Mouse (Mus musculus): ENCODE measurements around the gene Zfhx2. TPM values are rescaled to one million over a fixed set of nuclear protein-coding genes. Genes with fewer than 3 reads are reported as not detected.

Gene Zfhx2
- polyA plus RNA-seq, 1 experiment, result 6.3 TPM

DNA sequence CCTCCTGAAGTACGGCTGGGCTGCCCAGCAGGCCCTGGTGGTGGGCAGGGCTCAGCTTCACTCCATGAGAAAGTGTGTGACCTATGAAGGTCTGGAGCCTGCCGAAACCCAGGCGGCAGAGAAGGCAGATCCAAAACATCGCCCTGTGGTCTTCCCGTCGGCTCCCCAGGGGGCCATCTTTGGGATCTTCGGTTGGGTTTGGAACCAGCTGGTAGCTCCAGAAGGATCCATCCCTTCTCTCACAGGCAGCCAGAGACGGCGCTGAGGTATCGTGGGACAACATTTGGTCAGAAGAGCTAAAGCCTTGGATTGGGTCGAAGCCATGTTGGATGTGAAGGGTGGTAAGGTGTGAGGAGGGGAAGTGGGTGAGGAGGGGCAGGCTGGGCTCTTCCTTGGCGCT, 17.7 kb downstream of the Zfhx2 start:
- Histone ChIP-seq H3K27ac (ENCODE audit: control insufficient read depth, insufficient read depth, low read length) (no peak overlapping the region), H3K4me3 (ENCODE audit: control insufficient read depth, insufficient read depth, low read length) (no peak overlapping the region), H3K36me3 (ENCODE audit: control insufficient read depth, insufficient read depth, low read length) (no peaks in the 10 kb centered on the region), H3K27me3 (ENCODE audit: control insufficient read depth, insufficient read depth, low read length) (no peaks in the 10 kb centered on the region; the same call in 1 of the 2 replicates), H3K4me1 (replicated peaks; ENCODE audit: control insufficient read depth, insufficient read depth, low read length) (peaks cover 6% of the 10 kb centered on the region)
- TF ChIP-seq CTCF (IDR thresholded peaks at IDR 0.05; ENCODE audit: borderline replicate concordance, control insufficient read depth, extremely low read depth, insufficient read depth, low read length, poor library complexity) (no peak), POLR2A (IDR thresholded peaks at IDR 0.05; ENCODE audit: control insufficient read depth, extremely low read depth, insufficient read depth, low read length, poor library complexity) (no peak)
- DNase-seq, result no peak
- 97% methylated on average over 12 of the region's 12 CpGs for WGBS

DNA sequence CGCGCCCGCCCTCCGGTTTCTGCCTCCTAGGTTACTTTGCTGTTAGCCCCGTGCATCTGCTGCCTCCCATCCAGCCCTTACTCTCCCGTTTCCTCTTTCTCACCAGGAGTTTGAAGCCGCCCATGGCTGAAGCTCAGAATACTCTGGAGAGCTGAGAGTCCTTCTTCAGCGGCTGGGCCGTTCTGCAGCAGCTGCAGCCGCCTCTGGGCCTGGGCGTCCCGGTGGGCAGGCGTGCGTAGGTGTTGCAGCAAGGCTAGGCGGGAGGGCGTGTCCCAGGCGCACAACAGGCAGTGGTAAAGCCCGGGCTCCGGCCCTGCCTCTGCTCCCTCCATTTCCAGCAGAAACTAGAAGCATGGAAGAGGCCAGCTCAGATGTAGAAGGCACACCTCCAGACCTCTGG, 20.4 kb downstream of the Zfhx2 start:
- no peak overlapping the region for H3K27ac ChIP-seq (ENCODE audit: control insufficient read depth, insufficient read depth, low read length)
- 77% methylated on average over 19 of the region's 19 CpGs for WGBS
- no peak for TF ChIP-seq POLR2A (IDR thresholded peaks at IDR 0.05; ENCODE audit: control insufficient read depth, extremely low read depth, insufficient read depth, low read length, poor library complexity)
- no peak for TF ChIP-seq CTCF (IDR thresholded peaks at IDR 0.05; ENCODE audit: borderline replicate concordance, control insufficient read depth, extremely low read depth, insufficient read depth, low read length, poor library complexity)
- H3K36me3 ChIP-seq (ENCODE audit: control insufficient read depth, insufficient read depth, low read length), result no peaks in the 10 kb centered on the region
- no peaks in the 10 kb centered on the region for H3K4me1 ChIP-seq (replicated peaks; ENCODE audit: control insufficient read depth, insufficient read depth, low read length)
- no peaks in the 10 kb centered on the region for H3K27me3 ChIP-seq (ENCODE audit: control insufficient read depth, insufficient read depth, low read length)
- no peak for DNase-seq
- no peak overlapping the region for H3K4me3 ChIP-seq (ENCODE audit: control insufficient read depth, insufficient read depth, low read length)

DNA sequence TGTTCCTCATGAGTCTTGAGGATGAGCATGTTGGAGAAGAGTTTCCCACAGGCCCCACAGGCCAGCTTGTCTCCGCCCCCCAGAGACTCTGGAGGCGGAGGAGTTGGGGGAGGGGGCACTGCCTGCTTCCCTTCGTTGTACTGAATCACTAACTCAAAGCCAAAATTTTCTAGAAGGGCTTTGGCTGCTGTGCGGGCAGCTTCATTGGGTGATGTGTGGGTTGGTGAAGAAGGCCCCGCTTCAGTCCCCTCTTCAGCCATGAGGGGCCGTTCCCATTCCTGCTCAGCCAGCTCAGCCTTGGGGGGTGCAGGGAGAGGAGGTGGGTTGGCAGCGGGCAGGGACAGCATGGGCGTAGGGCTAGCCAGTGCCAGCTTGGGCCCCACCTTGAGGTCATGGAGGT, 26.1 kb downstream of the Zfhx2 start:
- WGBS, result 97% methylated on average over 8 of the region's 8 CpGs

DNA sequence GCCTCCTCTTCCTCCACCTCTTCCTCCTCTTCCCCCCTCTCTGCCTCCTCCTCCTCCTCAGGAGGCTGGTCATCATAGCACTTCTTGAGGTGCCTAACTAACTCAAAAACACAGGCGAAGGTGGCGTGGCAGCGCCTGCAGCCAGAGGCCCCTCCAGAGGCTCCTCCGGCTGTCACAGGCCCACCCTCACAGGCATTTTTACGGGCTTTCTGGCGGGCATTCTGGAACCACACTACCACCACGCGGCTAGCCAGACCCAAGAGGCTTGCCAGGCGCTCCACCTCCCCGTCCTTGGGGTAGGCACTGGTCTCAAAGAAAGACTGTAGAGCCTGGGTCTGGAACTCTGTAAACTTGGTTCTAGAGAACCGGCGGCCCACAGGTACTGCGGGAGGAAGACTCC, 26.7 kb downstream of the Zfhx2 start:
- H3K36me3 ChIP-seq (ENCODE audit: control insufficient read depth, insufficient read depth, low read length), result no peaks in the 10 kb centered on the region

More for the DNA sequence above, 26.1 kb downstream of the Zfhx2 start:
- TF ChIP-seq POLR2A (IDR thresholded peaks at IDR 0.05; ENCODE audit: control insufficient read depth, extremely low read depth, insufficient read depth, low read length, poor library complexity), result no peak
- TF ChIP-seq CTCF (IDR thresholded peaks at IDR 0.05; ENCODE audit: borderline replicate concordance, control insufficient read depth, extremely low read depth, insufficient read depth, low read length, poor library complexity), result no peak
- DNase-seq, result no peak
- Histone ChIP-seq H3K36me3 (ENCODE audit: control insufficient read depth, insufficient read depth, low read length) (no peaks in the 10 kb centered on the region), H3K27me3 (ENCODE audit: control insufficient read depth, insufficient read depth, low read length) (no peaks in the 10 kb centered on the region), H3K4me3 (ENCODE audit: control insufficient read depth, insufficient read depth, low read length) (no peak overlapping the region), H3K4me1 (replicated peaks; ENCODE audit: control insufficient read depth, insufficient read depth, low read length) (peaks cover 8% of the 10 kb centered on the region), H3K27ac (ENCODE audit: control insufficient read depth, insufficient read depth, low read length) (no peak overlapping the region)

DNA sequence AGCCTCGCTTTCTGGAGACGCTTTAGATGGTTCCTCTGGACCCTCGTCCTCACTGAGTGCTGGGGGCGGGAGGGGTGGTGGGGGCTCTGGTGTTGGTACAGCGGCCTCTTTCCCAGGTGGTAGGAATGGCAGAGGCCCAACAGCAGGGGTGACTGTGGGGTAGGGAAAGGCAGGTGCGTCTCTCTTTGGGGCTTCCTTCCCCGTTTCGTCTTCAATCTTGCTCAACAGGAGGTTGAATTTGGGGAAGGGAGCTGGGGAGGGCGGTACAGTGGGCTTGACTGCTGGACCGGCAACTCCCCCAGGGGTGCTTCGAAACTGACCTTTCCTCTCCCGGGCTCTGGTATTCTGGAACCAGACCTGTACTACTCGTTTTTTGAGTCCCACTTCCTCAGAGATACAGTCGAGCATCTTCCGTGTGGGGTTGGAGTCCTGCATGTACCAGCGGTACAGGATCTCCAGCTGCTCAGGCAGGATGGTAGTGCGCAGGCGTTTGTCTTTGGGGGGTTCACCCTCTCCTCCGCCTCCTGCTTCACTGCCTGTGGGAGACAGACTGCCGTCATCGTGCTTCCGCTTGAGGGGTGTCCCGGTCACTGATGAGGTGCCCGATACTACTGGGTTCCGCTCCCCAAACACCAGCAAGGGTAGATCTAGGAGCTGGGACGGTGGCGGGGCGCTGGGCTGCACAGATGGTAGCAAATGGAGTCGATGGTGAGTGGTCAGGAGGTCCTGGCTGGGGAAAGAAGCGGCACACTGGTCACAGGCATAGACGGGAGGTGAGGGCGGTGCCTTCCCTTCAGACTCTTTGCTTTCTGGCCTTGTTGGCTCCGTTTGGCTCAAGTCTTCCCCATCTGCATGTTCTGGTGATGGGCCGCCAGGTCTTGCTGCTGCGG, 27.4 kb downstream of the Zfhx2 start:
- Histone ChIP-seq H3K27me3 (ENCODE audit: control insufficient read depth, insufficient read depth, low read length) (no peaks in the 10 kb centered on the region), H3K4me3 (ENCODE audit: control insufficient read depth, insufficient read depth, low read length) (no peak overlapping the region), H3K36me3 (ENCODE audit: control insufficient read depth, insufficient read depth, low read length) (no peaks in the 10 kb centered on the region), H3K4me1 (replicated peaks; ENCODE audit: control insufficient read depth, insufficient read depth, low read length) (peaks cover 8% of the 10 kb centered on the region), H3K27ac (ENCODE audit: control insufficient read depth, insufficient read depth, low read length) (no peak overlapping the region)
- no peak for DNase-seq
- TF ChIP-seq CTCF (IDR thresholded peaks at IDR 0.05; ENCODE audit: borderline replicate concordance, control insufficient read depth, extremely low read depth, insufficient read depth, low read length, poor library complexity) (no peak), POLR2A (IDR thresholded peaks at IDR 0.05; ENCODE audit: control insufficient read depth, extremely low read depth, insufficient read depth, low read length, poor library complexity) (no peak)
- 89% methylated on average over 35 of the region's 35 CpGs for WGBS

More for the DNA sequence above, 26.7 kb downstream of the Zfhx2 start:
- no peak for DNase-seq
- Histone ChIP-seq H3K27ac (ENCODE audit: control insufficient read depth, insufficient read depth, low read length) (no peak overlapping the region), H3K4me1 (replicated peaks; ENCODE audit: control insufficient read depth, insufficient read depth, low read length) (peaks cover 8% of the 10 kb centered on the region), H3K27me3 (ENCODE audit: control insufficient read depth, insufficient read depth, low read length) (no peaks in the 10 kb centered on the region), H3K4me3 (ENCODE audit: control insufficient read depth, insufficient read depth, low read length) (no peak overlapping the region)
- 88% methylated on average over 13 of the region's 13 CpGs for WGBS
- TF ChIP-seq CTCF (IDR thresholded peaks at IDR 0.05; ENCODE audit: borderline replicate concordance, control insufficient read depth, extremely low read depth, insufficient read depth, low read length, poor library complexity), result no peak
- no peak for TF ChIP-seq POLR2A (IDR thresholded peaks at IDR 0.05; ENCODE audit: control insufficient read depth, extremely low read depth, insufficient read depth, low read length, poor library complexity)

DNA sequence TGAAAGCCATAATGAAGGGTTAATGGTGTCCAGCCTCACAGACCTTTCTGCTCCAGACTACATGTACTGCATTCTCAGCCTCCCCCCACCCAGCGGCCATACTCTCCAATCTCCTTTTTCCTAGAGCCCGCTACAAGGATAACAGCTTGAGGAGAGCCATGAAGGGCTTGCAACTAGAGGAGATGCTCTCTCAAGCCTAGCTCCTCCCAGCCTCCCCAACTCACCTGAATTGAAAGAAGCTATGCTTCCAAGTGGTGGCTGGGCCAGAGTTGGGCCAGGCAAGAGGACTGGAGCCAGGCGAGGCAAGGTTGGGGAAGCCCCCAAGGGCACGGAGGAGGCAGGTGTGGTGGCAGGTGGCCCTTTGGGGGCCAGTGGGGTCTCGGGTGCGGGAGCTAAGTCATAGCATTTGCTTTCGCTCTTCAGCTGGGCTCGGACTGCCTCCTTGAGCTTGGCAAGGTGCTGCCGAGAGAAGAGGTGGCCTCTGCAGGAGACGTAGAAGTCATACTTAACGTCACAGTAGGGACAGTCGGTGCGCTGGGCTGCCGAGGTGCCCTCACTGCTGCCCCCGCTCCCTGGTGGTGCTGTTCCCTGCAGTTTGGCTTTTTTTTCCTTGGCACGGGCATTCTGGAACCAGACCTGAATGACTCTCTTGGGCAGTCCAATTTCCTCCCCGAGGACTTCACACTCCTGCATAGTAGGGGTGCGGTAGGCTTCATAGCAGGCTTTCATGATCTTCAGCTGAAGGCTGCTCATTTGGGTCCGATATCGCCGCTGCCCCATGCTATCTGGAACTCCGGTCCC, 28.3 kb downstream of the Zfhx2 start:
- TF ChIP-seq CTCF (IDR thresholded peaks at IDR 0.05; ENCODE audit: borderline replicate concordance, control insufficient read depth, extremely low read depth, insufficient read depth, low read length, poor library complexity) (no peak), POLR2A (IDR thresholded peaks at IDR 0.05; ENCODE audit: control insufficient read depth, extremely low read depth, insufficient read depth, low read length, poor library complexity) (no peak)
- Histone ChIP-seq H3K36me3 (ENCODE audit: control insufficient read depth, insufficient read depth, low read length) (no peaks in the 10 kb centered on the region), H3K4me1 (replicated peaks; ENCODE audit: control insufficient read depth, insufficient read depth, low read length) (peaks cover 8% of the 10 kb centered on the region), H3K27ac (ENCODE audit: control insufficient read depth, insufficient read depth, low read length) (no peak overlapping the region), H3K4me3 (ENCODE audit: control insufficient read depth, insufficient read depth, low read length) (no peak overlapping the region), H3K27me3 (ENCODE audit: control insufficient read depth, insufficient read depth, low read length) (no peaks in the 10 kb centered on the region)
- WGBS, result 94% methylated on average over 22 of the region's 22 CpGs
- no peak for DNase-seq
